Mouse (Mus musculus): ENCODE measurements around the gene Prr15l. TPM values are rescaled to one million over a fixed set of nuclear protein-coding genes. Genes with fewer than 3 reads are reported as not detected.

The Prr15l gene
- total and polyA plus RNA-seq, 2 experiments: 0.46 to 0.64 TPM

DNA sequence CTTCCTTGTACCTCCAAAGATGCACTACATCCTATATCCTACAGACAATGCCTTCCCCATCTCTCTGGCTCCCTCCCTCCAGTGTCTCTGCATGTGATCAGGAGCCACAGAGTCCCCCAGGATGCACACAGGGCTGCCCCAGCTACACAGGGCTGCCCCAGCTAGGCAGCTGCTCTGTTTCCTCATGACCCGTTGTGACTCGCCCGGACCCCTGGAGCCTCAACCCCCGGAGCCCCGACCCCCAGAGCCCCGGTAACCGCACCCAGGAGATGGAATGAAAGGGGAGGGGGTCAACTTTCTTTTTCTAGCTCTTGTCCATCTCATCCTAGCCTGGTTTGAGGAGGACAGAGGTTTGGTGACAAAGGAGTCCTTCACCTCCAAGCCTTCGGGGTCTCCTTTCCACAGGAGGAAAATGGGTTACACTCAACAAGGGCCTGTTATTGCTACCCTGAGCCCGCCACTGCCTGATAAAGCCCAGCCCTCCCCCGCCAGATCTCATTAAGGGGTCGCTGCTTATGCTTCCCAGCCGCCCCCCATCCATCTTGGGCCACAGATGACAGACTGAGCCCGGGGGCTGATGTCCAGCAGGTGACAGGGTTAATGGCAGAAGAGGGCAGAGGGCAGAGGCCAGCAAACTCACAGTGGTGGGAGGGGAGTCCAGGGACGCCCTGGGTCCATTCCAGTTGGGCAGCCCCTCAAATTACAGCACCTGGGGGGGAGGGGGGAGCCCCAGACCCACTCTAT lies 35.9 kb upstream of the Prr15l start:
- no peak for TF ChIP-seq POLR2A (IDR thresholded peaks at IDR 0.05; ENCODE audit: extremely low read depth, insufficient read depth, low read length)
- no peak for TF ChIP-seq CTCF (IDR thresholded peaks at IDR 0.05; ENCODE audit: low read depth, low read length)
- no peaks in the 10 kb centered on the region for H3K79me2 ChIP-seq (ENCODE audit: control insufficient read depth, insufficient read depth, low read length)
- H3K9ac ChIP-seq (ENCODE audit: low read depth, low read length): no peak overlapping the region
- H3K4me3 ChIP-seq (ENCODE audit: insufficient read depth, low read depth, low read length): no peak overlapping the region
- H3K27ac ChIP-seq (replicated peaks; ENCODE audit: insufficient read depth, low read depth, low read length): no peak overlapping the region
- no peaks in the 10 kb centered on the region for H3K4me1 ChIP-seq (ENCODE audit: control insufficient read depth, insufficient read depth, low read length)
- no peaks in the 10 kb centered on the region for H3K27me3 ChIP-seq (ENCODE audit: control insufficient read depth, insufficient read depth, low read length)
- H3K36me3 ChIP-seq (ENCODE audit: control insufficient read depth, insufficient read depth, low read length): no peaks in the 10 kb centered on the region
- no peak for DNase-seq (ENCODE audit: extremely low read depth, low read depth, low spot score)
- WGBS: 75% methylated on average over 14 of the region's 14 CpGs

DNA sequence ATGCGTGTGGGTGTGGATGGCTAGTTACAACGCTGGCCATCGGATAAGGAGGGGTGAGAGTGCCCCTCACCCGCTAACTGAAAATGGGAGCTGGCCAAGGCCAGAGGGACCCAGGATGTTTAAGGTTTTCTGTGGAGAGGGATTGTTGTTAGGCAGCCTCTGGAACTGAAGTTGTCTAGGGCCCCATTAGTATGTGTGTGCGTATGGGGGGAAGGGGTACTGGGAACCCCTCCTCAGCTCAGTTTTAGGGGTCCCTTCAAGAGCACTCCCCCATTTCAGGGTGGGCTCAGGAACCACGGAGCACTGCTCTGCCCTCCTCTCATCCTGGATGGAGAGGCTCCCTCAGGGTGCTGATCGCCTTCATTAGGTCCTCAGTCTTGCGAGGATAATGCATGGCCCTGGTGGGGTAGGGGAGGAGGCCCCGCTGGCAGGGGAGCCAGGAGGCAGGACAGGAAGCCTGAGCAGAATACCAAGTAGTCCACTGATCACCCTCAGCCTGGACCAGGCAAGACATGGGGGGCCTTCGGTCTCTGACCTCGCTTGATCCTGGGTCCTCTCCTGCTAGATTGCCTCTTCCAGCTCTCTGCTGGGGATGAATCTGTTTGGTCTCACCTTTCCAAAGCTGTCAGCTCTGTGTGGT lies 34.6 kb upstream of the Prr15l start:
- Histone ChIP-seq H3K4me3 (ENCODE audit: insufficient read depth, low read depth, low read length) (no peak overlapping the region), H3K79me2 (ENCODE audit: control insufficient read depth, insufficient read depth, low read length) (no peaks in the 10 kb centered on the region), H3K27ac (replicated peaks; ENCODE audit: insufficient read depth, low read depth, low read length) (no peak overlapping the region), H3K4me1 (ENCODE audit: control insufficient read depth, insufficient read depth, low read length) (no peaks in the 10 kb centered on the region), H3K27me3 (ENCODE audit: control insufficient read depth, insufficient read depth, low read length) (no peaks in the 10 kb centered on the region), H3K36me3 (ENCODE audit: control insufficient read depth, insufficient read depth, low read length) (no peaks in the 10 kb centered on the region), H3K9ac (ENCODE audit: low read depth, low read length) (no peak overlapping the region)
- DNase-seq (ENCODE audit: extremely low read depth, low read depth, low spot score): no peak
- 80% methylated on average over 11 of the region's 11 CpGs for WGBS
- no peak for TF ChIP-seq POLR2A (IDR thresholded peaks at IDR 0.05; ENCODE audit: extremely low read depth, insufficient read depth, low read length)
- TF ChIP-seq CTCF (IDR thresholded peaks at IDR 0.05; ENCODE audit: low read depth, low read length): no peak

DNA sequence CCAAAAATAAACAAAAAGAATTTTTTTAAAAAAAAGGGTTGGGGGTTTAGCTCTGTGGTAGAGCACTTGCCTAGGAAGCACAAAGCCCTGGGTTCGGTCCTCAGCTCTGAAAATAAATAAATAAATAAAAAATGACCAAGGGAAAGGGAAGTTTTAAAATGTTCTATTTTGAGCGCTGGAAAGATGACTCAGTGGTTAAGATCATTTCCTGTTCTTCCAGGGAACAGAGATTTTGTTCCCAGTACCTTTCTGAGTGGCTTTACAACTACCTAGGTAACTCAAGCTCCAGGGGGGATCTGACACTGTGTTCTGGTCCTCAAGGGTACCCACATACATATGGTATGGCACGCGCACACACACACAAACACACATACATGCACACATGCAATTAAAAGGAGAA lies 32.0 kb upstream of the Prr15l start:
- Histone ChIP-seq H3K27me3 (ENCODE audit: control insufficient read depth, insufficient read depth, low read length) (no peaks in the 10 kb centered on the region), H3K27ac (replicated peaks; ENCODE audit: insufficient read depth, low read depth, low read length) (no peak overlapping the region), H3K4me1 (ENCODE audit: control insufficient read depth, insufficient read depth, low read length) (no peaks in the 10 kb centered on the region), H3K4me3 (ENCODE audit: insufficient read depth, low read depth, low read length) (no peak overlapping the region), H3K79me2 (ENCODE audit: control insufficient read depth, insufficient read depth, low read length) (no peaks in the 10 kb centered on the region), H3K9ac (ENCODE audit: low read depth, low read length) (no peak overlapping the region), H3K36me3 (ENCODE audit: control insufficient read depth, insufficient read depth, low read length) (no peaks in the 10 kb centered on the region)
- no peak for TF ChIP-seq POLR2A (IDR thresholded peaks at IDR 0.05; ENCODE audit: extremely low read depth, insufficient read depth, low read length)
- TF ChIP-seq CTCF (IDR thresholded peaks at IDR 0.05; ENCODE audit: low read depth, low read length): no peak
- DNase-seq (ENCODE audit: extremely low read depth, low read depth, low spot score): no peak
- 80% methylated on average over 4 of the region's 4 CpGs for WGBS

- no peak overlapping the region for H3K9ac ChIP-seq (ENCODE audit: low read depth, low read length)
- DNase-seq (ENCODE audit: extremely low read depth, low read depth, low spot score): no peak
- H3K27ac ChIP-seq (replicated peaks; ENCODE audit: insufficient read depth, low read depth, low read length): no peak overlapping the region
- H3K79me2 ChIP-seq (ENCODE audit: control insufficient read depth, insufficient read depth, low read length): no peaks in the 10 kb centered on the region
- no peak overlapping the region for H3K4me3 ChIP-seq (ENCODE audit: insufficient read depth, low read depth, low read length)
- no peaks in the 10 kb centered on the region for H3K4me1 ChIP-seq (ENCODE audit: control insufficient read depth, insufficient read depth, low read length)
- 67% methylated on average over 13 of the region's 13 CpGs for WGBS
- no peaks in the 10 kb centered on the region for H3K36me3 ChIP-seq (ENCODE audit: control insufficient read depth, insufficient read depth, low read length)
- H3K27me3 ChIP-seq (ENCODE audit: control insufficient read depth, insufficient read depth, low read length): no peaks in the 10 kb centered on the region
- no peak for TF ChIP-seq CTCF (IDR thresholded peaks at IDR 0.05; ENCODE audit: low read depth, low read length)
- TF ChIP-seq POLR2A (IDR thresholded peaks at IDR 0.05; ENCODE audit: extremely low read depth, insufficient read depth, low read length): no peak
Measured at GRCm38 (mm10) chr11:96899449-96900306, 28.2 kb upstream of the Prr15l start.

DNA sequence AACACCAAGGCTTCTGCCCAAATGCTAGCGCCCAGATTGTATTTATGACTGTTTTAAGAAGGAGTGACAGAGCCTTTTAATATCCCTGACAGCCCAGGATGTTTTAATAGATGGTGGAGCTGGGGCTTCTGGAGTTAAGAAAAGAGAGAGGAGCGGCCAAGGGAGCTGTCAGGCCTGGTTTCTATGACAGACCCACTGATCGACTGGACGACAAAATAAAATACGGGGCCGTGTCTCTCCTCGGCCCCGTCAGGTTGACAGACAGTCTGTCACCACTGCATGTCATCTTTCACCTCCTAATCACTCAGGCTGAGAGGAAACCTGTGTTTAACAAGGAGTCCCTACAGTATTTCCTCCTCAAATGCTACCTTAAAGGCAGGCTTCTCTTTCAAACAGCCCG lies 26.6 kb upstream of the Prr15l start:
- H3K4me1 ChIP-seq (ENCODE audit: control insufficient read depth, insufficient read depth, low read length): no peaks in the 10 kb centered on the region
- no peak for DNase-seq (ENCODE audit: extremely low read depth, low read depth, low spot score)
- no peak for TF ChIP-seq POLR2A (IDR thresholded peaks at IDR 0.05; ENCODE audit: extremely low read depth, insufficient read depth, low read length)
- TF ChIP-seq CTCF (IDR thresholded peaks at IDR 0.05; ENCODE audit: low read depth, low read length): no peak
- no peaks in the 10 kb centered on the region for H3K79me2 ChIP-seq (ENCODE audit: control insufficient read depth, insufficient read depth, low read length)
- no peak overlapping the region for H3K4me3 ChIP-seq (ENCODE audit: insufficient read depth, low read depth, low read length)
- H3K27ac ChIP-seq (replicated peaks; ENCODE audit: insufficient read depth, low read depth, low read length): no peak overlapping the region
- H3K36me3 ChIP-seq (ENCODE audit: control insufficient read depth, insufficient read depth, low read length): no peaks in the 10 kb centered on the region
- H3K27me3 ChIP-seq (ENCODE audit: control insufficient read depth, insufficient read depth, low read length): no peaks in the 10 kb centered on the region
- WGBS: 89% methylated on average over 9 of the region's 9 CpGs
- H3K9ac ChIP-seq (ENCODE audit: low read depth, low read length): no peak overlapping the region

Data from liver, adult 2 months (tissue).